Mouse (Mus musculus) E14TG2a.4 (cell line): ENCODE data around the gene Pmm1.

Source experiments
- H3K27me3 ChIP-seq: 2 replicates; pipeline ENCODE4 v1.6.1; 2014; ENCODE audit warnings: low read length, control low read depth; ENCODE audit not compliant: insufficient read depth
- H3K36me3 ChIP-seq: 2 replicates; pipeline ENCODE4 v1.6.1; 2014; ENCODE audit warnings: low read length, control low read depth; ENCODE audit not compliant: insufficient read depth
- H3K4me1 ChIP-seq: replicated peaks from 2 replicates; pipeline ENCODE4 v1.6.1; 2014; ENCODE audit warnings: low read depth, low read length, control low read depth
- H3K4me3 ChIP-seq: replicated peaks from 2 replicates; pipeline ENCODE4 v1.5.1; 2014; ENCODE audit warnings: mild to moderate bottlenecking, low read length
- H3K9me3 ChIP-seq: 2 replicates; pipeline ENCODE4 v1.6.1; 2014; ENCODE audit warnings: low read length, control low read depth
- CTCF ChIP-seq: conservative IDR thresholded peaks from 2 replicates; pipeline ENCODE4 v1.5.1; 2014; ENCODE audit warnings: low read length
- NANOG ChIP-seq: IDR thresholded peaks from 2 replicates; pipeline ENCODE4 v1.6.1; 2014; ENCODE audit warnings: borderline replicate concordance, low read length, mixed read lengths
- POU5F1 ChIP-seq: IDR thresholded peaks from 2 replicates; pipeline ENCODE4 v1.6.1; 2014; ENCODE audit warnings: low read length, borderline replicate concordance

The Pmm1 gene

DNA sequence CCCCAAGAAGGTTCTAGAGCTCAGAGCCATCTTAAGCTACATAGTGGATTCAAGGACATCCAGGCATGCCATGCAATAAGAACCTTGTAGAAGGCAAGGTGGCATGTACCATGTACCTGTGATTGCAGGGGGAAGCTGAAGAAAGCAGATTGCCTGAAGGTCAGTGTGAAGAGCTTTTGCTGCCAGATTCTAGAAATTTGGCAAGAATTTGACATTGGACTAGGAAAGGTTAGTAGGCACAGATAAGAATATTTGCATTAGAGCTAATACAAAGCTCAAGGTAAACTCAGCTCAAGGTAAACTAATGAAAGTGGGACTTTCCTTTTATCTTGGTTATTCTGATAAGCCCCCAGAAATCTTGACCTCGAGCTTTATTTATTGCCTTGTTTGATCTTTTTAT lies 3.5 kb upstream of the Pmm1 start:
- no peak for TF ChIP-seq CTCF
- TF ChIP-seq NANOG: no peak
- TF ChIP-seq POU5F1: no peak

DNA sequence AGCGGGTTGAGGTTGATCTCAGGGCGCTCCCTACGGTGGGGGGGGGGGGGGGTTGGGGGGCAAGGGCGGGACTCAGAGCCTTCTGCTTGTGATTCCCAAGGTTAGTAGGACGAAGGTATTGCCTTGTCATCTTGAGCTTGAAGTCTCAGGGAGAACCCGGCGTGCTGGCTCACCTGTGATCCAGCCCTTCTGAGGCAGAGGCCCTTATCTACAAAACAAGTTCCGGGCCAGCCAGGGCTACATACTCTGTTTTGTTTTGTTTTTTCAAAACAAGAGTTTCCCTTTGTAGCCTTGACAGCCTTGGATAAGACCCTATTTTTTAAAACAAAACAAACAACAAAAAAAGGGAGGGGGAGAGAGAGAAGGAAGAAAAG lies 335 bp upstream of the Pmm1 start:
- H3K4me3 ChIP-seq: peak overlapping the region; percentile 58
- H3K9me3 ChIP-seq: no peaks in the 10 kb centered on the region
- peaks cover 67% of the 10 kb centered on the region for H3K4me1 ChIP-seq
- no peaks in the 10 kb centered on the region for H3K27me3 ChIP-seq
- H3K36me3 ChIP-seq: peaks cover 33% of the 10 kb centered on the region
- TF ChIP-seq POU5F1 (no peak), CTCF (no peak), NANOG (no peak)

More for the DNA sequence above, 3.5 kb upstream of the Pmm1 start:
- H3K27me3 ChIP-seq: no peaks in the 10 kb centered on the region
- H3K9me3 ChIP-seq: peaks cover 11% of the 10 kb centered on the region; the same call in 1 of the 2 replicates
- H3K4me1 ChIP-seq: peaks cover 64% of the 10 kb centered on the region
- no peak overlapping the region for H3K4me3 ChIP-seq
- peaks cover 1% of the 10 kb centered on the region for H3K36me3 ChIP-seq

DNA sequence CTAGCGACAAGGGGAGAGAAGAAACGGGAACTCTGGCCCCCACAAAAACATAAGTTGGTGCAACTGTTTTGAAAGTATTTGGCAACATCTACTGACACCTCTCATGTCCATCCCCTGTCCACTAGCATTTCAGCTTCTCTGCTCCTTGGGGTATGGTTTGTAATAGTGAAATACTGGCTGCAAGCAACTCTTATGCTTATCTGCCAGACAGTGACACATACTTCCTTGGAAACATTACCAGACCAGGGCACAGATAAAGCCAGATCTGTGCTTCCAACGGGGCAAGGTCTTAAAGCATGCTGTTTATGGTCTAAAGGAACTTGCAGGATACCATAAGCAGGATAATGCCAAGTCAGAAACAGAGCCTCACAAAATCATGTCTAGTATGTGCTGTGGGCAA lies 1.8 kb downstream of the Pmm1 start:
- Histone ChIP-seq H3K9me3 (no peaks in the 10 kb centered on the region), H3K36me3 (peaks cover 55% of the 10 kb centered on the region), H3K4me1 (peaks cover 66% of the 10 kb centered on the region), H3K27me3 (no peaks in the 10 kb centered on the region), H3K4me3 (peak overlapping the region; percentile 100)
- TF ChIP-seq POU5F1 (no peak), NANOG (no peak), CTCF (no peak)

DNA sequence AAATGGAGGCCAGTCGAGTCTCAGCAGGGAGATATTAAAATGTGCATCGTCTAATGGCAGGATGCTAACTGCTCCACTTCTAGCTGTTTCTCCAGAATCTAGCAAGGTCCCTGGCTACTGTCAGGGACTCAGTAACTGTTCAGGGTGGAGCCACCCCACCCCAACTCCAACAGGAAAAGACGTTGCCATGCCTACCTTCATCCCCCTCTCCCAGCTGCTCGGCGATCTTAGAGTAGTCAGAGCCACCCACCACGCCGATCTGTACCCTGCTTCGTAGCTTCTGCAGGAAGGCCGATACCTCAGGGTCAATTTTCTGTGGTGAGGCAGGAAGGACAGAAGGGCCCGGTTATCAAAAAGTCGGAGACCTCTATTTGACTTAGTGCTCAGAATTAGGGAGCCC lies 3.1 kb downstream of the Pmm1 start:
- Histone ChIP-seq H3K36me3 (peaks cover 68% of the 10 kb centered on the region), H3K4me3 (peak overlapping the region; percentile 100), H3K4me1 (peaks cover 66% of the 10 kb centered on the region), H3K9me3 (no peaks in the 10 kb centered on the region), H3K27me3 (no peaks in the 10 kb centered on the region)
- no peak for TF ChIP-seq CTCF
- TF ChIP-seq POU5F1: no peak
- no peak for TF ChIP-seq NANOG

DNA sequence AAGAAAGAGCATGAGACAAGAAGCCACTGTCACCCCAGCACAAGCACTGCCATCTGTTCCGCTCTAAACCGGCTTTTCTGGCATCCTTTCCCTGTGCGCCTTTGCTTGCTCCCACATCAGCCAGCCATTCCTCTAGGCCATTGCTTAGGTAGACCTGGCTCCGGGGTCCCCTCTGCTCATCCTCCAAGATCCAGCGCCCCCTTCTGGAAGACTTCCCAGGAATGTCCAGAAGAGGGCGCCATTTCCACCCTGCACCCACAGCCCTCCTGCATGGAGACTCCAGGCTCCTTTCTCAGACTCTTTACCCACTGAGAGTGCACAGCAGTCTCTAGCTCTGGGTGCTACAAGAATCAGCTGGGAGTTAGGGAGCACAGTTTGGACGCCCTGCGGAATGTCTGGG lies 4.3 kb downstream of the Pmm1 start:
- Histone ChIP-seq H3K9me3 (no peaks in the 10 kb centered on the region), H3K27me3 (no peaks in the 10 kb centered on the region), H3K4me3 (peak overlapping the region; percentile 8; the same call in 1 of the 2 replicates), H3K36me3 (peaks cover 79% of the 10 kb centered on the region), H3K4me1 (peaks cover 60% of the 10 kb centered on the region)
- TF ChIP-seq NANOG (no peak), CTCF (peak; percentile 96)

DNA sequence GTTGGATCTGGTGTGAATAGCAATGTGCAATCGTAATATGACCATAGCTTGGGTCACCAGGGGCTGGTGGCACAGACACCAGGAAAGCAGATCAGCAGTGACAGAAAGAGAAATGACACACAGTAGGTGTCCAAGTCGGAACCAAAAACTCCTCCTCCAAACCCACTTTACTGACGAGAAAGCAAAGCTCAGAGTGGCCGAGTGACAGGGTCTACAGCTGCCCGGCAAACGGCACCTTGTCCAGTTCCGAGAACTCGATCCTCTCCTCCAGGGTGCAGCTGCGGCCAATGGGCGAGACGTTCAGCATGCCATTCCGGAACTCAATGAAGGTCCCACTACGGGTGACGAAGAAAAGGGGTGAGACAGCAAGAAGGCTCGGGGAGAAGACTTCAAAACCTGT lies 5.3 kb downstream of the Pmm1 start:
- Histone ChIP-seq H3K36me3 (peaks cover 90% of the 10 kb centered on the region), H3K4me1 (peaks cover 65% of the 10 kb centered on the region), H3K9me3 (no peaks in the 10 kb centered on the region), H3K4me3 (no peak overlapping the region), H3K27me3 (no peaks in the 10 kb centered on the region)
- TF ChIP-seq NANOG: no peak
- no peak for TF ChIP-seq CTCF
- no peak for TF ChIP-seq POU5F1

DNA sequence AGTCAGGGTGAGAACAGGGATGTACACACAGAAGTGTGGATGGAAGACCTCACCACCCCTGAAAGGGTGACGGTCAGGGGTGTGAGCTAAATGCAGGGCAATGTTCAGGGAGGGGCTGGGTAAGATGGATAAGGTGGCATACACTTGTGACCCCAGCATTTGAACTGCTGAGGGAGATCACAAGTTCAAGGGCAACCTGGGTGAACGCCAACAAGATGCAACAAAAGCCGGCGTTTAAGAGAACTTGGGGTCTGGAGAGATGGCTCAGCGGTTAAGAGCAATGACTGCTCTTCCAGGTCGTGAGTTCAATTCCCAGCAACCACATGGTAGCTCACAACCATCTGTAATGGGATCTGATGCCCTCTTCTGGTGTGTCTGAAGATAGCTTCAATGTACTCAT lies 6.0 kb downstream of the Pmm1 start:
- Histone ChIP-seq H3K27me3 (no peaks in the 10 kb centered on the region), H3K36me3 (peaks cover 97% of the 10 kb centered on the region), H3K9me3 (no peaks in the 10 kb centered on the region), H3K4me1 (peaks cover 68% of the 10 kb centered on the region), H3K4me3 (no peak overlapping the region)
- TF ChIP-seq NANOG: no peak
- TF ChIP-seq POU5F1: no peak
- no peak for TF ChIP-seq CTCF

DNA sequence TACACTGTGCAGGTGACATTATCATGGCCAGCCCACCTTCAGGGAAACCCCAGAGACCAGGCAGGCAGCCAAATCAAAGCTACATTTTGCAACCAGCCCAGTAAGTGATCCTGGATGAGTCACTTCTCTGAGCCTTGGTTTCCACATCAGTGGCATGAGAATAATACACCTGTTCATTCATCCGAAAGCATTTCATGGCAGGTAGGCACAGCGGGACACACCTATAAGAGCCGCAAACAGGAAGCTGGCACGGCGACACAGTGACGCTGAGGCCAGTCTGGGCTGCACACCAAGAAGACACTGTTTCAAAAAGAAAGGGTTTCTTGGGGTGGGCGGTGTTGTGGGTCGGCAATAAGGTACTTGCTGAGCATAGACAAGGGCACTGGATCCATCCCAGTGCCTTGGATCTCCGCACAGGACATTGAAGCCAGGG lies 6.6 kb downstream of the Pmm1 start:
- peaks cover 69% of the 10 kb centered on the region for H3K4me1 ChIP-seq
- H3K9me3 ChIP-seq: no peaks in the 10 kb centered on the region
- no peak overlapping the region for H3K4me3 ChIP-seq
- H3K36me3 ChIP-seq: peaks cover 96% of the 10 kb centered on the region
- TF ChIP-seq CTCF (no peak), POU5F1 (no peak), NANOG (no peak)
- no peaks in the 10 kb centered on the region for H3K27me3 ChIP-seq

DNA sequence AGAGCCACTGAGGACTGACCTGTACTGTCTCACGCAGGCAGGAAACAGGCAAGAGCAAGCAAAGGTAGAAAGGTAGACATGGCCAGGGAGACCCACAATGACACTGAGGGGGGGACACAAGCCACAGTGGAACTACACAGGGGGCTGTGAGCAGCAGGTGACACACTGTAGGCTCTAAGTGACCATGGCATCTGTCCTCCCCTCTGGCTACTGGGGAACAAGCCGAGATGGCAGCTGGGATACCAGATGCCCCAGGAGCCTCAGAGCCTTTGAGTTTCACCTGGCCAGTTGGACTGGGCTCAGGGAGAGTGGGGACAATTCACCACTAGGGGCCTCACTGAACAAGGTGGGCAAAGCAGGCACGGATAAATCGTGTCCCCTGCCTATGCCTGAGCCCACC lies 8.4 kb downstream of the Pmm1 start:
- H3K4me1 ChIP-seq: peaks cover 59% of the 10 kb centered on the region
- H3K4me3 ChIP-seq: no peak overlapping the region
- H3K27me3 ChIP-seq: no peaks in the 10 kb centered on the region
- no peaks in the 10 kb centered on the region for H3K9me3 ChIP-seq
- peaks cover 77% of the 10 kb centered on the region for H3K36me3 ChIP-seq
- TF ChIP-seq CTCF (no peak), NANOG (no peak), POU5F1 (no peak)
